Mouse (Mus musculus) hindbrain, embryonic 15.5 days (tissue): ENCODE measurements at regions not wholly inside any gene's neighbourhood (a gene's known extent, or its start where the extent isn't known, plus 50 kb on each side); places are given as distances from the start of the nearest gene placed in this dataset.

Experiments
- ATAC-seq: fragments of 200-750 bp; cut with Nextera tagmentation; 2 replicates; pipeline ENCODE4 v1.8.0; 2017; ENCODE audit warnings: low read depth, moderate number of reproducible peaks, moderate TSS enrichment; ENCODE audit not compliant: low FRiP score
- H3K27ac ChIP-seq: fragments of 300-500 bp; sonication (generic); replicated peaks from 2 replicates; pipeline ENCODE4 v1.5.1; 2015; ENCODE audit warnings: mild to moderate bottlenecking, inconsistent platforms
- H3K27me3 ChIP-seq: fragments of 300-500 bp; sonication (generic); 2 replicates; pipeline ENCODE4 v1.6.1; 2015; ENCODE audit warnings: control low read depth, inconsistent platforms
- H3K36me3 ChIP-seq: fragments of 300-500 bp; sonication (generic); 2 replicates; pipeline ENCODE4 v1.6.1; 2015; ENCODE audit warnings: control low read depth, inconsistent platforms
- H3K4me1 ChIP-seq: fragments of 300-500 bp; sonication (generic); replicated peaks from 2 replicates; pipeline ENCODE4 v1.6.1; 2015; ENCODE audit warnings: control low read depth, inconsistent platforms
- H3K4me2 ChIP-seq: fragments of 300-500 bp; sonication (generic); 2 replicates; pipeline ENCODE4 v1.6.1; 2015; ENCODE audit warnings: moderate library complexity, mild to moderate bottlenecking, inconsistent platforms
- H3K4me3 ChIP-seq: fragments of 300-500 bp; sonication (generic); 2 replicates; pipeline ENCODE4 v1.5.1; 2015; ENCODE audit warnings: mild to moderate bottlenecking, inconsistent platforms
- H3K9ac ChIP-seq: fragments of 300-500 bp; sonication (generic); 2 replicates; pipeline ENCODE4 v1.6.1; 2015; ENCODE audit warnings: inconsistent platforms
- H3K9me3 ChIP-seq: fragments of 300-500 bp; sonication (generic); 2 replicates; pipeline ENCODE4 v1.6.1; 2016; ENCODE audit warnings: control low read depth, inconsistent platforms
- WGBS: fragments of 180-500 bp; shearing (Covaris S2); methylation state at CpG from one replicate; pipeline ENCODE4 v1.1.7; 2015; 5-methylcytosine and 5-hydroxymethylcytosine counted together

GRCm38 (mm10) chr16:76896305-76896704 is 117.2 kb upstream of the Usp25 start:
- ATAC-seq: no peak
- H3K4me3 ChIP-seq: no peak overlapping the region
- H3K4me1 ChIP-seq: 0 out of 2 replicates have a peak, but pooled peaks cover 6% of the 10 kb centered on the region
- H3K27me3 ChIP-seq: no peaks in the 10 kb centered on the region
- H3K27ac ChIP-seq: no peak overlapping the region
- peak overlapping the region; percentile 32; the same call in 1 of the 2 replicates for H3K4me2 ChIP-seq
- no peak overlapping the region for H3K9ac ChIP-seq
- H3K9me3 ChIP-seq: no peaks in the 10 kb centered on the region
- no peaks in the 10 kb centered on the region for H3K36me3 ChIP-seq
- 11% methylated on average over 13 of the region's 13 CpGs for WGBS

- no peaks in the 10 kb centered on the region for H3K9me3 ChIP-seq
- H3K36me3 ChIP-seq: no peaks in the 10 kb centered on the region
- H3K27me3 ChIP-seq: no peaks in the 10 kb centered on the region
- 0 out of 2 replicates have a peak, but pooled peaks cover 6% of the 10 kb centered on the region for H3K4me1 ChIP-seq
- no peak for ATAC-seq
- H3K9ac ChIP-seq: no peak overlapping the region
- no peak overlapping the region for H3K4me3 ChIP-seq
- H3K4me2 ChIP-seq: no peak overlapping the region
- 56% methylated on average over 5 of the region's 5 CpGs for WGBS
- H3K27ac ChIP-seq: no peak overlapping the region
Measured at GRCm38 (mm10) chr16:76895781-76896180, 117.7 kb upstream of the Usp25 start.

GRCm38 (mm10) chr16:76878576-76878975 is 134.9 kb upstream of the Usp25 start:
- ATAC-seq: no peak
- no peaks in the 10 kb centered on the region for H3K9me3 ChIP-seq
- H3K9ac ChIP-seq: no peak overlapping the region
- H3K4me3 ChIP-seq: no peak overlapping the region
- no peak overlapping the region for H3K27ac ChIP-seq
- H3K36me3 ChIP-seq: no peaks in the 10 kb centered on the region
- no peak overlapping the region for H3K4me2 ChIP-seq
- H3K27me3 ChIP-seq: no peaks in the 10 kb centered on the region
- WGBS: 92% methylated on average over 2 of the region's 2 CpGs
- H3K4me1 ChIP-seq: no peaks in the 10 kb centered on the region

- Histone ChIP-seq H3K36me3 (no peaks in the 10 kb centered on the region), H3K9ac (no peak overlapping the region), H3K27ac (no peak overlapping the region), H3K4me1 (no peaks in the 10 kb centered on the region), H3K4me3 (no peak overlapping the region), H3K4me2 (no peak overlapping the region), H3K27me3 (no peaks in the 10 kb centered on the region), H3K9me3 (no peaks in the 10 kb centered on the region)
- WGBS: 82% methylated on average over 3 of the region's 3 CpGs
- ATAC-seq: no peak
Measured at GRCm38 (mm10) chr16:76875397-76876018, 138.0 kb upstream of the Usp25 start.

- Histone ChIP-seq H3K36me3 (no peaks in the 10 kb centered on the region), H3K4me1 (peaks cover 3% of the 10 kb centered on the region; the same call in 1 of the 2 replicates), H3K9me3 (no peaks in the 10 kb centered on the region), H3K4me3 (no peak overlapping the region), H3K27ac (no peak overlapping the region), H3K27me3 (no peaks in the 10 kb centered on the region), H3K4me2 (peak overlapping the region; percentile 42), H3K9ac (no peak overlapping the region)
- WGBS: 36% methylated on average over 4 of the region's 4 CpGs
- peak; percentile 69; the same call in 1 of the 2 replicates for ATAC-seq
Measured at GRCm38 (mm10) chr16:76866465-76866802, 147.1 kb upstream of the Usp25 start.

DNA sequence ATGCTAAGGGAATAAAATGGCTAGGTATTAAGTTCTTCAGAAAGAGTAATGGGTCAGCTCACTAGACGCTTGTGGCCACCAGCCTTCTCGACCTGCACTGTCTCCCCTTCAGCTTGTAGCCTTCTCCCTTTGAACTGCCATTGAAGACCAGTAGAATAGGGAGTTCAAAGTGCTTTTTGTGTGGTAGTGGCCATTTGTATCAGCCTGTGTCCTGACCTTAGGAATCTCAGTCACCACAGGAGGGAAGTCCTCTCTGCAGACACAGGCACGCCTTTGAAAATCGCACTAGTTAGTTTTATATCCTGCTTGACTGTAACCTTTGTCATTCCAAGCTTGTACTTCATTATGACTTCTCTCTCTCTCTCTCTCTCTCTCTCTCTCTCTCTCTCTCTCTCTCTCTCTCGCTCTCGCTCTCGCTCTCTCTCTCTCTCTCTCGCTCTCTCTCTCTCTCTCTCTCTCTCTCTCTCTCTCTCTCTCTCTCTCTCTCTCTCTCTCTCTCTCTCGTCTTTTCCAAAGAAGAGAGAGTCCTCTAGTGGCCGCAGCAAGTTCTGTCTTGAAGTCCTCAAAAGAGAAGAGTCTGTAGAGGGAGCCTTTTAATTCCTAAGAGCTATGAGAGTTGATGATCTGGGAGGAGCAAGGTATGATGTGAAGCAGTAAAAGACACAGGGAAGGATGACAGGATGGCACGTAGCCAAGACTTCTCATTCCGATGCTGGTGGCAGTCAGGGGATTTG is 147.6 kb upstream of the Usp25 start:
- Histone ChIP-seq H3K9ac (no peak overlapping the region), H3K9me3 (no peaks in the 10 kb centered on the region), H3K4me3 (peak overlapping the region; percentile 4; the same call in 1 of the 2 replicates), H3K4me1 (peaks cover 3% of the 10 kb centered on the region; the same call in 1 of the 2 replicates), H3K27me3 (no peaks in the 10 kb centered on the region), H3K4me2 (peak overlapping the region; percentile 42), H3K27ac (no peak overlapping the region), H3K36me3 (no peaks in the 10 kb centered on the region)
- 16% methylated on average over 7 of the region's 12 CpGs for WGBS
- peak; percentile 91 for ATAC-seq

DNA sequence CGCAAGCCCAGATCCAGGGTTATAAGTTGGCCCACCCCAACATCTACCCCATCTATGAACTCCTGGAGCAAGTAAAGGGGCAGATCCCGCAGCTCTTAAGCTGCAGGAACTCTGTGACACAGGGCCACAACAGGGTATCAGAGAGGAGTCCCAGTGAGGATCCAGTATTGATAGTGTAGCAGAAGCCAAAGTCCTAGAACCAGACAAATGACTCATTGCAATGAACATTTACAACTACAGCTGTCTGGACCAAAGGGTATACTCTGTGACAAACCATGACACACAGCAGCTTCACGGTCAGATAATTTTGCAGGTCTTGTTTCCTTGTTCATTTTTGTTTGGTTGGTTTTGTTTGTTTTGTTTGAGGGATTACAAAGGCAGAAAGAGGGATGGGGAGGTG is 149.1 kb upstream of the Usp25 start:
- Histone ChIP-seq H3K9me3 (no peaks in the 10 kb centered on the region), H3K36me3 (no peaks in the 10 kb centered on the region), H3K27me3 (no peaks in the 10 kb centered on the region), H3K27ac (no peak overlapping the region), H3K4me1 (peaks cover 3% of the 10 kb centered on the region; the same call in 1 of the 2 replicates), H3K9ac (no peak overlapping the region), H3K4me3 (no peak overlapping the region), H3K4me2 (no peak overlapping the region)
- WGBS: 98% methylated on average over 3 of the region's 3 CpGs
- no peak for ATAC-seq

- Histone ChIP-seq H3K27ac (no peak overlapping the region), H3K9me3 (no peaks in the 10 kb centered on the region), H3K4me3 (no peak overlapping the region), H3K27me3 (no peaks in the 10 kb centered on the region), H3K36me3 (no peaks in the 10 kb centered on the region), H3K9ac (no peak overlapping the region), H3K4me2 (no peak overlapping the region), H3K4me1 (no peaks in the 10 kb centered on the region)
- 87% methylated on average over 2 of the region's 2 CpGs for WGBS
- ATAC-seq: no peak
Measured at GRCm38 (mm10) chr16:76855797-76856196, 157.7 kb upstream of the Usp25 start.

GRCm38 (mm10) chr16:76851396-76851795 is 162.1 kb upstream of the Usp25 start:
- Histone ChIP-seq H3K9me3 (no peaks in the 10 kb centered on the region), H3K9ac (no peak overlapping the region), H3K27me3 (no peaks in the 10 kb centered on the region), H3K27ac (no peak overlapping the region), H3K4me2 (no peak overlapping the region), H3K36me3 (no peaks in the 10 kb centered on the region), H3K4me1 (no peaks in the 10 kb centered on the region), H3K4me3 (no peak overlapping the region)
- no peak for ATAC-seq
- WGBS: 73% methylated on average over 3 of the region's 3 CpGs

DNA sequence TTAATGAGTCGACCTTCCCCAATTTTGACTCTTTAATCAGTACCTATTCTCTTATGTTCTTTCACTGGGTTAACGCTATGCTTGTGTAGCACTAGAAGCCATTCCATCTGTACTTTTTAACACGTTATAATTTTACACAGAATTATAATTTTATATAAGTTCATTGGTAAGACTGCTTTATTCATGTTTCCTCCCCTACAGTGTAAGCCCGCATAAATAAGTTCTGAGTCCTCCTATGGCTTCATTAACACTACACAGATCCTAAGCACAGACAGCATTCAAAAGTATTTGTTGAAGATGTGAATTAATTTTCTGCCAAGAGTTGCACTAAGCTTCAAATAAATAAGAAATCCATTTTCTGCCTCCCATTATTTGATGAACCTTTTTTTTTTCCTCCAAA is 176.1 kb upstream of the Usp25 start:
- H3K4me1 ChIP-seq: no peaks in the 10 kb centered on the region
- H3K36me3 ChIP-seq: no peaks in the 10 kb centered on the region
- no peak for ATAC-seq
- H3K9ac ChIP-seq: no peak overlapping the region
- 91% methylated on average over 4 of the region's 4 CpGs for WGBS
- no peaks in the 10 kb centered on the region for H3K27me3 ChIP-seq
- H3K4me3 ChIP-seq: no peak overlapping the region
- no peaks in the 10 kb centered on the region for H3K9me3 ChIP-seq
- H3K4me2 ChIP-seq: no peak overlapping the region
- no peak overlapping the region for H3K27ac ChIP-seq

- no peak overlapping the region for H3K9ac ChIP-seq
- no peak overlapping the region for H3K4me3 ChIP-seq
- 40% methylated on average over 3 of the region's 3 CpGs for WGBS
- no peak overlapping the region for H3K4me2 ChIP-seq
- ATAC-seq: no peak
- no peaks in the 10 kb centered on the region for H3K27me3 ChIP-seq
- 0 out of 2 replicates have a peak, but pooled peaks cover 3% of the 10 kb centered on the region for H3K9me3 ChIP-seq
- no peaks in the 10 kb centered on the region; the same call in 1 of the 2 replicates for H3K4me1 ChIP-seq
- no peaks in the 10 kb centered on the region for H3K36me3 ChIP-seq
- H3K27ac ChIP-seq: no peak overlapping the region
Measured at GRCm38 (mm10) chr16:76830371-76830770, 183.1 kb upstream of the Usp25 start.

- H3K36me3 ChIP-seq: no peaks in the 10 kb centered on the region
- H3K4me1 ChIP-seq: no peaks in the 10 kb centered on the region; the same call in 1 of the 2 replicates
- H3K27ac ChIP-seq: no peak overlapping the region
- H3K9ac ChIP-seq: no peak overlapping the region
- H3K4me3 ChIP-seq: no peak overlapping the region
- no peaks in the 10 kb centered on the region for H3K27me3 ChIP-seq
- no peak overlapping the region for H3K4me2 ChIP-seq
- H3K9me3 ChIP-seq: 0 out of 2 replicates have a peak, but pooled peaks cover 3% of the 10 kb centered on the region
- 62% methylated on average over 7 of the region's 7 CpGs for WGBS
- peak; percentile 83 for ATAC-seq
Measured at GRCm38 (mm10) chr16:76827674-76828441, 185.6 kb upstream of the Usp25 start.
